Mouse (Mus musculus) megakaryocyte, embryonic 14.5 days (primary cell): ENCODE results near the gene Atxn7l1. TPM values are rescaled to one million over a fixed set of nuclear protein-coding genes. Genes with fewer than 3 reads are reported as not detected.
"Not testable (repeated sequence)": the region's sequence is repeated elsewhere in the genome, so short reads cannot be mapped to it uniquely, and the experiment has no call there.

Experiments used
- H3K27me3 ChIP-seq: replicated peaks from 2 replicates; pipeline ENCODE3; 2012; ENCODE audit warnings: inconsistent platforms
- H3K36me3 ChIP-seq: replicated peaks from 2 replicates; pipeline ENCODE3; 2012; ENCODE audit warnings: low read length, inconsistent platforms, mixed read lengths
- H3K4me1 ChIP-seq: 2 replicates; pipeline ENCODE4 v1.6.1; 2012; ENCODE audit warnings: inconsistent platforms
- H3K4me3 ChIP-seq: replicated peaks from 2 replicates; pipeline ENCODE3; 2012; ENCODE audit warnings: moderate library complexity, mild to moderate bottlenecking, inconsistent platforms
- H3K9me3 ChIP-seq: 2 replicates; pipeline ENCODE4 v1.6.1; 2012; ENCODE audit warnings: inconsistent platforms
- FLI1 ChIP-seq: IDR thresholded peaks from 2 replicates; pipeline ENCODE4 v1.6.1; 2012; ENCODE audit warnings: low read length, inconsistent platforms, mixed read lengths
- GATA1 ChIP-seq: IDR thresholded peaks from 3 replicates; pipeline ENCODE4 v1.6.1; 2012; ENCODE audit warnings: mixed read lengths, low read length, inconsistent platforms, borderline replicate concordance
- polyA plus RNA-seq: library from polyadenylated mRNA; stranded (reverse); fragments of >175 nt; gene quantifications from 2 replicates; pipeline ENCODE4 v1.2.3, GENCODE M21; 2012; ENCODE audit warnings: low replicate concordance; ENCODE audit not compliant: insufficient read depth

Gene Atxn7l1
- polyA plus RNA-seq, 1 experiment: 22.5 TPM

GRCm38 (mm10) chr12:33146622-33147433 lies 665 bp upstream of the Atxn7l1 start:
- Histone ChIP-seq H3K27me3 (peaks cover 45% of the 10 kb centered on the region), H3K9me3 (no peaks in the 10 kb centered on the region), H3K4me3 (peak overlapping the region; percentile 95), H3K36me3 (peaks cover 23% of the 10 kb centered on the region), H3K4me1 (peaks cover 45% of the 10 kb centered on the region)
- TF ChIP-seq GATA1 (no peak), FLI1 (no peak)

- Histone ChIP-seq H3K4me1 (peaks cover 62% of the 10 kb centered on the region), H3K9me3 (no peaks in the 10 kb centered on the region), H3K4me3 (no peak overlapping the region), H3K27me3 (peaks cover 26% of the 10 kb centered on the region), H3K36me3 (peaks cover 42% of the 10 kb centered on the region)
- no peak for TF ChIP-seq FLI1
- TF ChIP-seq GATA1: no peak
These were observed 2.2 kb downstream of the Atxn7l1 start for GRCm38 (mm10) chr12:33149544-33150190.

- peaks cover 70% of the 10 kb centered on the region for H3K36me3 ChIP-seq
- no peaks in the 10 kb centered on the region for H3K27me3 ChIP-seq
- H3K4me3 ChIP-seq: no peak overlapping the region
- peaks cover 76% of the 10 kb centered on the region for H3K4me1 ChIP-seq
- TF ChIP-seq GATA1 (no peak), FLI1 (no peak)
- H3K9me3 ChIP-seq: no peaks in the 10 kb centered on the region
These were observed 5.6 kb downstream of the Atxn7l1 start for GRCm38 (mm10) chr12:33153131-33153530.

GRCm38 (mm10) chr12:33153850-33154249 lies 6.4 kb downstream of the Atxn7l1 start:
- H3K36me3 ChIP-seq: peaks cover 78% of the 10 kb centered on the region
- H3K4me1 ChIP-seq: peaks cover 77% of the 10 kb centered on the region
- TF ChIP-seq GATA1 (no peak), FLI1 (no peak)

GRCm38 (mm10) chr12:33154732-33155131 lies 7.2 kb downstream of the Atxn7l1 start:
- Histone ChIP-seq H3K36me3 (peaks cover 80% of the 10 kb centered on the region), H3K9me3 (no peaks in the 10 kb centered on the region), H3K27me3 (no peaks in the 10 kb centered on the region), H3K4me3 (no peak overlapping the region), H3K4me1 (peaks cover 77% of the 10 kb centered on the region)
- TF ChIP-seq GATA1 (no peak), FLI1 (no peak)

More at GRCm38 (mm10) chr12:33153850-33154249, 6.4 kb downstream of the Atxn7l1 start:
- no peaks in the 10 kb centered on the region for H3K27me3 ChIP-seq
- no peaks in the 10 kb centered on the region for H3K9me3 ChIP-seq
- H3K4me3 ChIP-seq: no peak overlapping the region

- TF ChIP-seq GATA1 (no peak), FLI1 (no peak)
- Histone ChIP-seq H3K36me3 (peaks cover 66% of the 10 kb centered on the region), H3K4me3 (no peak overlapping the region), H3K9me3 (no peaks in the 10 kb centered on the region), H3K27me3 (no peaks in the 10 kb centered on the region), H3K4me1 (peaks cover 77% of the 10 kb centered on the region)
These were observed 9.0 kb downstream of the Atxn7l1 start for GRCm38 (mm10) chr12:33156334-33157018.

GRCm38 (mm10) chr12:33158256-33158655 lies 10.8 kb downstream of the Atxn7l1 start:
- no peaks in the 10 kb centered on the region for H3K9me3 ChIP-seq
- H3K4me1 ChIP-seq: peaks cover 72% of the 10 kb centered on the region
- TF ChIP-seq FLI1 (no peak), GATA1 (no peak)
- H3K36me3 ChIP-seq: peaks cover 65% of the 10 kb centered on the region
- H3K4me3 ChIP-seq: no peak overlapping the region
- H3K27me3 ChIP-seq: no peaks in the 10 kb centered on the region

- Histone ChIP-seq H3K4me1 (peaks cover 59% of the 10 kb centered on the region), H3K36me3 (peaks cover 55% of the 10 kb centered on the region), H3K27me3 (no peaks in the 10 kb centered on the region), H3K9me3 (no peaks in the 10 kb centered on the region), H3K4me3 (peak overlapping the region; percentile 73)
- TF ChIP-seq FLI1 (0 out of 2 replicates have a peak, but pooled peaks have one; percentile 20), GATA1 (no peak)
These were observed 12.9 kb downstream of the Atxn7l1 start for GRCm38 (mm10) chr12:33160406-33160805.

GRCm38 (mm10) chr12:33162541-33162940 lies 15.0 kb downstream of the Atxn7l1 start:
- H3K4me1 ChIP-seq: peaks cover 57% of the 10 kb centered on the region
- H3K36me3 ChIP-seq: peaks cover 56% of the 10 kb centered on the region
- TF ChIP-seq GATA1: no peak
- TF ChIP-seq FLI1: no peak
- no peaks in the 10 kb centered on the region for H3K9me3 ChIP-seq
- H3K27me3 ChIP-seq: no peaks in the 10 kb centered on the region
- no peak overlapping the region for H3K4me3 ChIP-seq

- not testable (repeated sequence) for H3K4me3 ChIP-seq, H3K9me3 ChIP-seq, H3K27me3 ChIP-seq
- Histone ChIP-seq H3K36me3 (peaks cover 42% of the 10 kb centered on the region), H3K4me1 (peaks cover 51% of the 10 kb centered on the region)
These were observed 16.5 kb downstream of the Atxn7l1 start for GRCm38 (mm10) chr12:33164019-33164418.
